ENCODE assay signal across 7 mouse cellular contexts in the genomic region with DNA sequence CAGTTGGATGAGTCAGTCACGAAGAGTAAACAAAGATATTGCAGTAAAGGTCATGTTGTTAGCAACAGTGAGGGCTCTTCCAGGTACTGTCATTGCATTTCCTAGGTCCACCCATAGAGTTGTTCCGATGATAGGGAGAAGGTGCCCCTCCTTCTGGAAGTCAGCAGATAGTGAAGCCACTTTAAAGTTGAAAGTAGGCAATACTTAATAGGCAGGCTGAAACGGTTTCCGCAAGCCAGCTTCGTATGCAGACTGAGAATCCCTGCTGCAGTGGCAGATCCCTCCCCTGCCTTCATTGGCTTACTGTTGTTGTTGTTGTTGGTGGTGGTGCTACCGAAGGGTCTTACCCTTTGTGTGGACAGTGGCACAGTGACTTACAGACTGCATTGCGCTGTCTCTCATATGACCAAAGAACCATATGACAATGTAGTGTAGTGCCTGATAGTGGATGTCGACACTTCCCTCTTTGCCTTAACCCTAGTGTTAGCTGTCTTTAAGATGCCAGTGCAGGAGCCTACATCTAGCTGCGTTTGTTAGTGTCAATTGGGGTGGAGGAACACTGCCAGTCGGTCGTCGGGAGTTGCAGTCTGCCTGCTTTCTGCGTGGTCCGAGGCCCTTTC. TPM values are rescaled to one million over a fixed set of nuclear protein-coding genes. Genes with fewer than 3 reads are reported as not detected.
A peak's percentile ranks its signal among the peaks of the same experiment; 100 is the strongest.
DNase-seq lines count a peak whose midpoint lies in the region; ATAC-seq and TF ChIP-seq lines count a peak whose summit lies in the region.

No protein-coding gene starts in this region.

- H3K4me1 ChIP-seq in lung, adult 2 months (ENCODE audit: control insufficient read depth, insufficient read depth, low read length), result peaks cover 3% of the 10 kb centered on the region
- H3K4me1 ChIP-seq in hindbrain, embryonic 13.5 days (replicated peaks), result peaks cover 35% of the 10 kb centered on the region

- 9% methylated on average over 14 of the region's 14 CpGs for WGBS in lung, adult 2 months
- 16% methylated on average over 14 of the region's 14 CpGs for WGBS in hindbrain, embryonic 13.5 days

- H3K9ac ChIP-seq in hindbrain, embryonic 13.5 days, result peak overlapping the region; percentile 93

- peak overlapping the region; percentile 72 for H3K4me2 ChIP-seq in hindbrain, embryonic 13.5 days

- H3K4me3 ChIP-seq in lung, adult 2 months (replicated peaks; ENCODE audit: extremely low read depth, low read depth, low read length), result peak overlapping the region; percentile 93
- peak overlapping the region; percentile 71 for H3K4me3 ChIP-seq in hindbrain, embryonic 13.5 days

- H3K27ac ChIP-seq in hindbrain, embryonic 13.5 days, result peak overlapping the region; percentile 94

- H3K9me3 ChIP-seq in hindbrain, embryonic 13.5 days, result no peaks in the 10 kb centered on the region

- H3K36me3 ChIP-seq in hindbrain, embryonic 13.5 days, result no peaks in the 10 kb centered on the region

- TF ChIP-seq CTCF in lung, adult 2 months (IDR thresholded peaks at IDR 0.05; ENCODE audit: insufficient read depth, low read length), result no peak

- H3K27me3 ChIP-seq in hindbrain, embryonic 13.5 days, result no peaks in the 10 kb centered on the region

- no peak for DNase-seq in lung, adult 2 months
- DNase-seq in lung, postnatal 14 days, result no peak
- peak; percentile 16 for DNase-seq in c-Kit-positive CD71-positive TER-119-negative erythroid progenitor cells, embryonic 14.5 days (ENCODE audit: low read depth)
- peak; percentile 37 for DNase-seq in lung, postnatal 36 days
- peak; percentile 23 for DNase-seq in yolk sac, embryonic 10.5 days (ENCODE audit: low spot score)
- no peak for DNase-seq in right cerebral cortex, postnatal 36 days (ENCODE audit: low spot score in 2 of 2)

- TF ChIP-seq POLR2A in lung, adult 2 months (IDR thresholded peaks at IDR 0.05; ENCODE audit: borderline replicate concordance, extremely low read depth, low read depth, low read length), result no peak

- peak; percentile 68 for ATAC-seq in hindbrain, embryonic 13.5 days (ENCODE audit: low FRiP score)

RNA-seq across cellular contexts. Expression of a gene that starts 0.4 kb away (rescaled TPM):
- polyA plus RNA-seq in lung, adult 2 months (2012; rRNA removed), result 6.8 and 11.7 TPM in 2 replicates
- polyA plus RNA-seq in hindbrain, embryonic 13.5 days (2015; fragmentation: Nextera tagmentation; extraction: Ambion mirVana), result 21.4 and 27.2 TPM in 2 replicates

Comparison
In these comparisons a context has a peak if more than half of its experiments do, and no peak if none do; other contexts are left out.
1. DNase-seq: peak in c-Kit-positive CD71-positive TER-119-negative erythroid progenitor cells, embryonic 14.5 days (single experiment), lung, postnatal 36 days (single experiment) and yolk sac, embryonic 10.5 days (single experiment); none in lung, adult 2 months (single experiment), lung, postnatal 14 days (single experiment) and right cerebral cortex, postnatal 36 days (0 of 2).